ENCODE assay signal across 17 mouse cellular contexts in the genomic region with DNA sequence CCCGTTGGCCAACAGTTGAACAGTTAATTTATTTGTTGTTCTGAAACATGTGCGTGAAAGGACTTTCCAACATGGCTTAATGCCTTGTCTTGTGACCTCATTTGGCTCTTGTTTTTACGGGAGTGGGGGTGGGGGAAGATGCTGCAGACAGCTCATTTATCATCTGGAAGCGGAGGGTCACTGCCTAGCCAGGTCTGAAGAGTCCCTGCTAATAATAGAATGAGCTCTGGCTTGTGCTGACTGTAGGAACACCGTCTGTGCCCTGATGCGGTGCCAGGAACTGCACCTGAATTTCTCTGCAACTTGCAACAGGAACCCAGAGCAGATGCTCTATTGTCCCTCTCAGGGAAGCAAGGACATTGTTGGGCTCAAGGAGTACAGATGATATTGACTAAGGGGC.
DNase-seq lines count a peak whose midpoint lies in the region; ATAC-seq lines count a peak whose summit lies in the region.
"Had no signal": no experiment of that assay in that cellular context is flagged by ENCODE, and none has a peak within 500 bp of the region (broad histone marks: within the 10 kb centered on the region; RNA-seq: fewer than 3 reads in every experiment).

No protein-coding gene starts in this region.

- H3K9ac ChIP-seq in hindbrain, embryonic 16.5 days (ENCODE audit: low read depth, low read length): no peak overlapping the region
- H3K9ac ChIP-seq: liver, embryonic 12.5 days had no signal

- no peaks in the 10 kb centered on the region for H3K9me3 ChIP-seq in hindbrain, embryonic 16.5 days (ENCODE audit: control insufficient read depth, low read length)
- H3K9me3 ChIP-seq: liver, embryonic 12.5 days; midbrain, embryonic 10.5 days had no signal

- no peak overlapping the region for H3K4me3 ChIP-seq in hindbrain, embryonic 16.5 days (ENCODE audit: low read length)
- H3K4me3 ChIP-seq: erythroblast, embryonic 14.5 days; heart, adult 2 months; liver, embryonic 12.5 days; midbrain, embryonic 10.5 days; myocyte had no signal

- no peak overlapping the region for H3K4me2 ChIP-seq in hindbrain, embryonic 16.5 days (ENCODE audit: low read length)
- H3K4me2 ChIP-seq: liver, embryonic 12.5 days had no signal

- H3K27me3 ChIP-seq in hindbrain, embryonic 16.5 days (replicated peaks; ENCODE audit: control insufficient read depth, insufficient read depth, low read length): no peaks in the 10 kb centered on the region
- H3K27me3 ChIP-seq: liver, embryonic 12.5 days had no signal

- no peak overlapping the region for H3K27ac ChIP-seq in hindbrain, embryonic 16.5 days (ENCODE audit: low read depth, low read length)
- H3K27ac ChIP-seq: heart, adult 2 months; liver, embryonic 12.5 days; midbrain, embryonic 10.5 days had no signal

- peak; percentile 56; the same call in 1 of the 2 replicates for ATAC-seq in hindbrain, embryonic 16.5 days
- no peak for ATAC-seq in megakaryocyte, adult 5-6 weeks (ENCODE audit: poor library complexity, severe bottlenecking)
- ATAC-seq: CD4-positive, CD25-positive, alpha-beta regulatory T cell, adult 4 months; inflammation-experienced regulatory T-cells, adult 6 months; liver, embryonic 12.5 days had no signal

- H3K36me3 ChIP-seq in hindbrain, embryonic 16.5 days (ENCODE audit: control insufficient read depth, insufficient read depth, low read length): no peaks in the 10 kb centered on the region
- H3K36me3 ChIP-seq: liver, embryonic 12.5 days; midbrain, embryonic 10.5 days had no signal

- whole genome bisulfite sequencing in hindbrain, embryonic 16.5 days: 34% methylated on average over 6 of the region's 6 CpGs

- peak; percentile 57 for DNase-seq in embryo, embryonic 10 days (ENCODE audit: low spot score)
- no peak for DNase-seq in embryo, embryonic 9.5 days (ENCODE audit: extremely low spot score)
- DNase-seq in lung, postnatal 10 days: peak; percentile 53
- DNase-seq in lung, postnatal 4 days: no peak
- peak; percentile 42 for DNase-seq in gastrocnemius, postnatal 10 days
- no peak for DNase-seq in spleen, adult 18-20 months
- DNase-seq: layer of hippocampus, adult 9-11 months; right cerebral cortex, postnatal 4 days had no signal

- no peaks in the 10 kb centered on the region for H3K4me1 ChIP-seq in hindbrain, embryonic 16.5 days (ENCODE audit: control insufficient read depth, insufficient read depth, low read depth, low read length)
- H3K4me1 ChIP-seq: liver, embryonic 12.5 days had no signal

Comparison
In these comparisons a context has a peak if more than half of its experiments do, and no peak if none do; other contexts are left out.
1. DNase-seq: peak in embryo, embryonic 10 days (single experiment), lung, postnatal 10 days (single experiment) and gastrocnemius, postnatal 10 days (single experiment); none in embryo, embryonic 9.5 days (single experiment), lung, postnatal 4 days (0 of 2) and spleen, adult 18-20 months (0 of 2).